ENCODE assay signal across 17 mouse cellular contexts in genomic region chr19:53145075-53145474, GRCm38 (mm10). TPM values are rescaled to one million over a fixed set of nuclear protein-coding genes. Genes with fewer than 3 reads are reported as not detected.
DNase-seq lines count a peak whose midpoint lies in the region; ATAC-seq and TF ChIP-seq lines count a peak whose summit lies in the region.
"Had no signal": no experiment of that assay in that cellular context is flagged by ENCODE, and none has a peak within 500 bp of the region (broad histone marks: within the 10 kb centered on the region; RNA-seq: fewer than 3 reads in every experiment).

No protein-coding gene starts in this region.

- H3K27me3 ChIP-seq in heart, embryonic 11.5 days (ENCODE audit: control insufficient read depth, insufficient read depth, low read length) = no peaks in the 10 kb centered on the region
- no peaks in the 10 kb centered on the region for H3K27me3 ChIP-seq in kidney, adult 2 months (replicated peaks; ENCODE audit: control insufficient read depth, insufficient read depth, low read length)
- peaks cover 7% of the 10 kb centered on the region for H3K27me3 ChIP-seq in neural tube, embryonic 13.5 days
- H3K27me3 ChIP-seq in neural tube, embryonic 15.5 days (replicated peaks) = no peaks in the 10 kb centered on the region
- H3K27me3 ChIP-seq: hindbrain, embryonic 15.5 days had no signal

- H3K4me1 ChIP-seq in heart, embryonic 11.5 days (ENCODE audit: control insufficient read depth, insufficient read depth, low read length) = peaks cover 39% of the 10 kb centered on the region
- peaks cover 9% of the 10 kb centered on the region for H3K4me1 ChIP-seq in kidney, adult 2 months (ENCODE audit: control insufficient read depth, insufficient read depth, low read length)
- H3K4me1 ChIP-seq in neural tube, embryonic 13.5 days (replicated peaks) = peaks cover 39% of the 10 kb centered on the region
- peaks cover 28% of the 10 kb centered on the region for H3K4me1 ChIP-seq in neural tube, embryonic 15.5 days

- peak overlapping the region; percentile 92; the same call in 1 of the 2 replicates for H3K4me3 ChIP-seq in heart, embryonic 11.5 days (ENCODE audit: low read depth, low read length)
- H3K4me3 ChIP-seq in kidney, adult 2 months (ENCODE audit: insufficient read depth, low read depth, low read length) = no peak overlapping the region
- H3K4me3 ChIP-seq in neural tube, embryonic 13.5 days = no peak overlapping the region
- no peak overlapping the region for H3K4me3 ChIP-seq in neural tube, embryonic 15.5 days (replicated peaks)
- H3K4me3 ChIP-seq: left cerebral cortex, adult 2 months; liver, embryonic 13.5 days had no signal

- H3K36me3 ChIP-seq in heart, embryonic 11.5 days (ENCODE audit: control insufficient read depth, insufficient read depth, low read length) = no peaks in the 10 kb centered on the region
- no peaks in the 10 kb centered on the region for H3K36me3 ChIP-seq in kidney, adult 2 months (ENCODE audit: control insufficient read depth, insufficient read depth, low read length)
- H3K36me3 ChIP-seq in neural tube, embryonic 13.5 days = no peaks in the 10 kb centered on the region
- no peaks in the 10 kb centered on the region for H3K36me3 ChIP-seq in neural tube, embryonic 15.5 days
- H3K36me3 ChIP-seq: hindbrain, embryonic 15.5 days; liver, embryonic 13.5 days had no signal

- H3K4me2 ChIP-seq in heart, embryonic 11.5 days = peak overlapping the region; percentile 84
- peak overlapping the region; percentile 20; the same call in 1 of the 2 replicates for H3K4me2 ChIP-seq in neural tube, embryonic 13.5 days
- no peak overlapping the region for H3K4me2 ChIP-seq in neural tube, embryonic 15.5 days

- no peak overlapping the region for H3K9ac ChIP-seq in heart, embryonic 11.5 days (ENCODE audit: low read depth, low read length)
- no peak overlapping the region for H3K9ac ChIP-seq in neural tube, embryonic 13.5 days
- H3K9ac ChIP-seq in neural tube, embryonic 15.5 days (replicated peaks) = no peak overlapping the region
- H3K9ac ChIP-seq: hindbrain, embryonic 15.5 days; liver, embryonic 13.5 days had no signal

- H3K27ac ChIP-seq in heart, embryonic 11.5 days (ENCODE audit: low read depth, low read length) = no peak overlapping the region
- no peak overlapping the region for H3K27ac ChIP-seq in kidney, adult 2 months (ENCODE audit: insufficient read depth, low read depth, low read length)
- H3K27ac ChIP-seq in neural tube, embryonic 13.5 days (replicated peaks) = no peak overlapping the region
- H3K27ac ChIP-seq in neural tube, embryonic 15.5 days (replicated peaks) = no peak overlapping the region
- H3K27ac ChIP-seq: hindbrain, embryonic 15.5 days; left cerebral cortex, adult 2 months; liver, embryonic 13.5 days had no signal

- H3K9me3 ChIP-seq in heart, embryonic 11.5 days (replicated peaks; ENCODE audit: control insufficient read depth, low read length) = no peaks in the 10 kb centered on the region
- H3K9me3 ChIP-seq in neural tube, embryonic 13.5 days = no peaks in the 10 kb centered on the region
- no peaks in the 10 kb centered on the region for H3K9me3 ChIP-seq in neural tube, embryonic 15.5 days (replicated peaks)
- H3K9me3 ChIP-seq: hindbrain, embryonic 15.5 days; liver, embryonic 13.5 days had no signal

- no peak for TF ChIP-seq POLR2A in kidney, adult 2 months (IDR thresholded peaks at IDR 0.05; ENCODE audit: low read depth, low read length)

- intact Hi-C loops in heart, postnatal 25 days (cut with DNase I) = loop anchor here (10.0 kb wide), 1 partner anchor 220 kb away; no protein-coding TSS in a partner anchor

- no peak for ATAC-seq in heart, embryonic 11.5 days (replicated peaks; ENCODE audit: insufficient number of reproducible peaks, low FRiP score, low TSS enrichment)
- no peak for ATAC-seq in neural tube, embryonic 13.5 days (ENCODE audit: low read depth)
- no peak for ATAC-seq in neural tube, embryonic 15.5 days (ENCODE audit: low FRiP score)
- ATAC-seq in megakaryocyte, adult 5-6 weeks (ENCODE audit: poor library complexity, severe bottlenecking) = no peak
- ATAC-seq: midbrain, embryonic 16.5 days had no signal

- DNase-seq in heart, postnatal 25 days (ENCODE audit: low spot score) = no peak
- peak; percentile 12 for DNase-seq in kidney, adult 2 months
- no peak for DNase-seq in kidney, adult 8-10 months
- no peak for DNase-seq in MN1 (ENCODE audit: low spot score)
- DNase-seq: adrenal gland, postnatal 14 days; cerebellum, postnatal 10 days; gastrocnemius, postnatal 25 days; kidney, postnatal 4 days; liver, embryonic 13.5 days; spleen, adult 18-20 months had no signal

- 6% methylated on average over 2 of the region's 2 CpGs for WGBS in heart, embryonic 11.5 days (ENCODE audit: insufficient replicate concordance)
- 7% methylated on average over 2 of the region's 2 CpGs for WGBS in kidney, adult 2 months
- 4% methylated on average over 2 of the region's 2 CpGs for WGBS in neural tube, embryonic 13.5 days
- WGBS in neural tube, embryonic 15.5 days = 4% methylated on average over 2 of the region's 2 CpGs

- no peak for TF ChIP-seq CTCF in kidney, adult 2 months (conservative IDR thresholded peaks at IDR 0.05; ENCODE audit: insufficient read depth, insufficient read length, low read depth, low read length)

RNA-seq across cellular contexts. Expression of gene Add3, which starts 4.8 kb away (rescaled TPM):
- 133 and 152 TPM in 2 replicates for polyA plus RNA-seq in heart, embryonic 11.5 days (2014; fragmentation: Nextera tagmentation; extraction: Ambion mirVana)
- total RNA-seq in heart, postnatal 25 days (2021) = 10 to 100 TPM; 50.2 to 53.3 TPM
- polyA plus RNA-seq in kidney, adult 2 months (2012; rRNA removed) = 52.9 and 61.6 TPM in 2 replicates
- polyA plus RNA-seq in neural tube, embryonic 13.5 days (2015; fragmentation: Nextera tagmentation; extraction: Ambion mirVana) = 35.6 and 39.2 TPM in 2 replicates
- polyA plus RNA-seq in neural tube, embryonic 15.5 days (2015; fragmentation: Nextera tagmentation; extraction: Ambion mirVana) = 40.2 and 50.1 TPM in 2 replicates
- 235 and 240 TPM in 2 replicates for total RNA-seq in megakaryocyte, adult 5-6 weeks (2015)
- total RNA-seq in megakaryocyte, adult 5-6 weeks (2017) = 317 and 336 TPM in 2 replicates
